Mouse (Mus musculus) neural tube, embryonic 12.5 days (tissue): ENCODE results near the gene Car9. TPM values are rescaled to one million over a fixed set of nuclear protein-coding genes. Genes with fewer than 3 reads are reported as not detected.
A peak's percentile ranks its signal among the peaks of the same experiment; 100 is the strongest.
"Not testable (repeated sequence)": the region's sequence is repeated elsewhere in the genome, so short reads cannot be mapped to it uniquely, and the experiment has no call there.

ENCODE experiments used
- ATAC-seq: fragments of 200-750 bp; cut with Nextera tagmentation; 2 replicates; pipeline ENCODE4 v1.8.0; 2017; ENCODE audit warnings: low read depth, mild to moderate bottlenecking, moderate TSS enrichment, moderate library complexity; ENCODE audit not compliant: low FRiP score
- H3K27ac ChIP-seq: fragments of 300-500 bp; sonication (generic); 2 replicates; pipeline ENCODE4 v1.5.1; 2016
- H3K27me3 ChIP-seq: fragments of 300-500 bp; sonication (generic); replicated peaks from 2 replicates; pipeline ENCODE4 v1.6.1; 2016; ENCODE audit warnings: mild to moderate bottlenecking
- H3K36me3 ChIP-seq: fragments of 300-500 bp; sonication (generic); 2 replicates; pipeline ENCODE4 v1.6.1; 2016; ENCODE audit warnings: mild to moderate bottlenecking
- H3K4me1 ChIP-seq: fragments of 300-500 bp; sonication (generic); 2 replicates; pipeline ENCODE4 v1.6.1; 2016
- H3K4me2 ChIP-seq: fragments of 300-500 bp; sonication (generic); replicated peaks from 2 replicates; pipeline ENCODE4 v1.6.1; 2016; ENCODE audit warnings: mild to moderate bottlenecking
- H3K4me3 ChIP-seq: fragments of 300-500 bp; sonication (generic); 2 replicates; pipeline ENCODE4 v1.5.1; 2016
- H3K9ac ChIP-seq: fragments of 300-500 bp; sonication (generic); 2 replicates; pipeline ENCODE4 v1.6.1; 2016; ENCODE audit warnings: mild to moderate bottlenecking
- H3K9me3 ChIP-seq: fragments of 300-500 bp; sonication (generic); 2 replicates; pipeline ENCODE4 v1.6.1; 2016; ENCODE audit warnings: mild to moderate bottlenecking
- WGBS: fragments of 180-500 bp; shearing (Covaris S2); methylation state at CpG from one replicate; pipeline ENCODE4 v1.1.7; 2016; 5-methylcytosine and 5-hydroxymethylcytosine counted together
- polyA plus RNA-seq: library from polyadenylated mRNA; unstranded; fragments of >200 nt; fragmentation: Nextera tagmentation; extraction: Ambion mirVana; gene quantifications from 2 replicates; pipeline ENCODE4 v1.2.1, GENCODE M21; 2016

The Car9 gene
- polyA plus RNA-seq, 1 experiment from 2014 or later, result 0.33 TPM

DNA sequence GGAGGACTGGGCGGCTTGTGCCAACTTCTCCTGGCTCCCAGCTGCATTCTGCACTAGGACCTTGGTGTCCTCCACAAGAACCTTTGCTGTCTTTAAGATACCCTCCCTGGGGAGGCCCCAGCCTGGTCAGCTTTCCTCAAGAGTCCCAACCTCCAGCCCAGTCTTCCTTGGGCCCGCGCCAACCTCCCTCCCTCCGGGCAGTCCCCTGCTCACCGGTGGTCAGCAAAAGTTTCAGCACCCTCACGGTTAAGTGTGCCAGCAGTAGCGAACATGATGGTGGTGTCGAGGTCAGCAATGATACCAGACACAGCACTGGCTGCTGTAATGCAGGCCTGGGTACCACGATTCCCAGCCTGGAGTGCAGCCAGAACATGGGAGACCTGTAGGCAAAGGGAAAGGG, 29.3 kb downstream of the Car9 start:
- no peaks in the 10 kb centered on the region for H3K27me3 ChIP-seq
- no peak overlapping the region for H3K27ac ChIP-seq
- ATAC-seq, result no peak
- H3K4me3 ChIP-seq, result no peak overlapping the region
- no peaks in the 10 kb centered on the region for H3K4me1 ChIP-seq
- H3K36me3 ChIP-seq, result peaks cover 94% of the 10 kb centered on the region
- WGBS, result 94% methylated on average over 9 of the region's 9 CpGs
- no peaks in the 10 kb centered on the region for H3K9me3 ChIP-seq
- H3K4me2 ChIP-seq, result no peak overlapping the region
- H3K9ac ChIP-seq, result no peak overlapping the region

GRCm38 (mm10) chr4:43542044-43542443, 35.3 kb downstream of the Car9 start:
- ATAC-seq, result no peak
- Histone ChIP-seq H3K36me3 (peaks cover 95% of the 10 kb centered on the region), H3K9me3 (no peaks in the 10 kb centered on the region), H3K27me3 (no peaks in the 10 kb centered on the region), H3K4me1 (no peaks in the 10 kb centered on the region), H3K27ac (no peak overlapping the region), H3K9ac (no peak overlapping the region), H3K4me2 (no peak overlapping the region), H3K4me3 (no peak overlapping the region)
- 77% methylated on average over 3 of the region's 3 CpGs for WGBS

DNA sequence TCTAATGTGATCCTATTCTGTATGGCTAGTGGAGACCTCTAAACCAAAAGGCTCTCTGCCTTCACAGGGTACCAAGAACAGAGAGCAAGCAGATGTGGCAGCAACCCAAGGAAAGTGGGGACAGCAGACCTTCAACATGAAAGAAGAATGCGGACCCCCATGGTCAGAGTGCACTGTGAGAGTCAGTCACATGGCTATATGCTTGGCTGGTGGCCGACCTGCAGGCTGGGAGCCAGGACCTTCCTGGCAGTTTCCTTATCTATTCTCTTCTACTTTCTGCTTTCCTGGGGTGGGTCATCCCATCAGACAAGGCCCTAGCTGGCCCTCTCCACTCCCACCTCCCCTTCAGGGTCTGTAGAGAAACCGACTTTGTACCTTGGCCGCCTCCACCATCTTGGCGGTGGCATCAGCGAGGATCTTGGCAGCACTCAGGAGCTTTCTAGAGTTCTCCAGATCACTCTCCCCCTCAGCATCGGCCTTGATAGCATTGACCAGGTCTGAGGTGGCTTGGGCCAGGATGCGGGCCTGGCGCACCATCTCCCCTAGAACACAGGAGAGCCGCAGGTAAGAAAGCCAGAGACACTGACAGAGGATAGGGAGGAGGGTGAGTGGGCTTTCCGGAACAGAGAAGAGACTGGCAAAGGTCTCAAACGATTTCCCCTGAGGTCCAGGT, 39.7 kb downstream of the Car9 start:
- no peak overlapping the region for H3K4me2 ChIP-seq
- no peak for ATAC-seq
- peaks cover 100% of the 10 kb centered on the region for H3K36me3 ChIP-seq
- H3K27me3 ChIP-seq, result no peaks in the 10 kb centered on the region
- WGBS, result 94% methylated on average over 12 of the region's 12 CpGs
- no peaks in the 10 kb centered on the region for H3K4me1 ChIP-seq
- no peak overlapping the region for H3K4me3 ChIP-seq
- H3K9ac ChIP-seq, result no peak overlapping the region
- H3K9me3 ChIP-seq, result no peaks in the 10 kb centered on the region
- H3K27ac ChIP-seq, result no peak overlapping the region

GRCm38 (mm10) chr4:43547160-43547559, 40.4 kb downstream of the Car9 start:
- Histone ChIP-seq H3K9ac (no peak overlapping the region), H3K36me3 (peaks cover 97% of the 10 kb centered on the region), H3K4me1 (no peaks in the 10 kb centered on the region), H3K4me2 (no peak overlapping the region), H3K27me3 (no peaks in the 10 kb centered on the region), H3K4me3 (no peak overlapping the region), H3K9me3 (0 out of 2 replicates have a peak, but pooled peaks cover 2% of the 10 kb centered on the region), H3K27ac (no peak overlapping the region)
- ATAC-seq, result no peak
- 94% methylated on average over 8 of the region's 8 CpGs for WGBS

GRCm38 (mm10) chr4:43549055-43549454, 42.3 kb downstream of the Car9 start:
- H3K36me3 ChIP-seq, result peaks cover 97% of the 10 kb centered on the region
- H3K9me3 ChIP-seq, result 0 out of 2 replicates have a peak, but pooled peaks cover 3% of the 10 kb centered on the region
- H3K4me3 ChIP-seq, result no peak overlapping the region
- WGBS, result 92% methylated on average over 12 of the region's 12 CpGs
- no peak for ATAC-seq
- H3K27me3 ChIP-seq, result no peaks in the 10 kb centered on the region
- H3K4me2 ChIP-seq, result no peak overlapping the region
- no peaks in the 10 kb centered on the region for H3K4me1 ChIP-seq
- no peak overlapping the region for H3K27ac ChIP-seq
- H3K9ac ChIP-seq, result no peak overlapping the region

- ATAC-seq, result not testable (repeated sequence)
- peaks cover 97% of the 10 kb centered on the region for H3K36me3 ChIP-seq
These were observed 45.1 kb downstream of the Car9 start for GRCm38 (mm10) chr4:43551854-43552253.

GRCm38 (mm10) chr4:43552437-43552836, 45.7 kb downstream of the Car9 start:
- Histone ChIP-seq H3K27me3 (no peaks in the 10 kb centered on the region), H3K4me3 (no peak overlapping the region)
- no peak for ATAC-seq

More at GRCm38 (mm10) chr4:43551854-43552253, 45.1 kb downstream of the Car9 start:
- not testable (repeated sequence) for H3K9me3 ChIP-seq, H3K27ac ChIP-seq, H3K4me3 ChIP-seq, H3K27me3 ChIP-seq, H3K4me2 ChIP-seq, H3K4me1 ChIP-seq, H3K9ac ChIP-seq
- 90% methylated on average over 6 of the region's 6 CpGs for WGBS

GRCm38 (mm10) chr4:43553891-43554290, 47.1 kb downstream of the Car9 start:
- Histone ChIP-seq H3K27me3 (no peaks in the 10 kb centered on the region), H3K9me3 (0 out of 2 replicates have a peak, but pooled peaks cover 3% of the 10 kb centered on the region), H3K36me3 (peaks cover 83% of the 10 kb centered on the region), H3K27ac (no peak overlapping the region), H3K9ac (no peak overlapping the region), H3K4me1 (peaks cover 18% of the 10 kb centered on the region), H3K4me2 (no peak overlapping the region), H3K4me3 (no peak overlapping the region)
- no peak for ATAC-seq

More at GRCm38 (mm10) chr4:43552437-43552836, 45.7 kb downstream of the Car9 start:
- peaks cover 3% of the 10 kb centered on the region; the same call in 1 of the 2 replicates for H3K4me1 ChIP-seq
- H3K27ac ChIP-seq, result no peak overlapping the region
- WGBS, result 58% methylated on average over 5 of the region's 5 CpGs
- no peak overlapping the region for H3K9ac ChIP-seq
- no peak overlapping the region for H3K4me2 ChIP-seq
- 0 out of 2 replicates have a peak, but pooled peaks cover 3% of the 10 kb centered on the region for H3K9me3 ChIP-seq
- peaks cover 97% of the 10 kb centered on the region for H3K36me3 ChIP-seq

DNA sequence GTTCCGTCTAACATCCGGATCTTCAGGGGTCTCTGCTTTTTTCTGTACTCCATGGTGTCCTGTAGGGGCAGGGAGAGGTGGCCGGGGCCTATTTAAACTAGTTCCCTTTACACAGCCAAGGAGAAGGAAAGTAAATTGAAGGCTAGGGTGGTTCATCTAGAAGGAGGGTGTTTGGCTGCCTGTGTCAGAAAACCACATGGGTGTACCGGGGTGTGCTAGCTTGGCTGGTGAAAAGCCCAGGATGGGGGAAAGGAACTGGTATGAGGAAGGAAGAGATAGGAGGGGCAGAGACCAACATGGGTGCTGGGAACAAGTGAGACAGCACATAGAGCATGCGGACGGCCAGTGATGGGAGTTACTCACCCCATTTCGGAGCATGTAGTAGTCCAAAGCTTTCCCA, 49.2 kb downstream of the Car9 start:
- H3K4me2 ChIP-seq, result no peak overlapping the region
- H3K36me3 ChIP-seq, result peaks cover 63% of the 10 kb centered on the region
- H3K9me3 ChIP-seq, result 0 out of 2 replicates have a peak, but pooled peaks cover 3% of the 10 kb centered on the region
- H3K9ac ChIP-seq, result no peak overlapping the region
- H3K4me1 ChIP-seq, result peaks cover 34% of the 10 kb centered on the region
- H3K4me3 ChIP-seq, result no peak overlapping the region
- H3K27me3 ChIP-seq, result no peaks in the 10 kb centered on the region
- H3K27ac ChIP-seq, result no peak overlapping the region
- ATAC-seq, result no peak
- 94% methylated on average over 7 of the region's 7 CpGs for WGBS

DNA sequence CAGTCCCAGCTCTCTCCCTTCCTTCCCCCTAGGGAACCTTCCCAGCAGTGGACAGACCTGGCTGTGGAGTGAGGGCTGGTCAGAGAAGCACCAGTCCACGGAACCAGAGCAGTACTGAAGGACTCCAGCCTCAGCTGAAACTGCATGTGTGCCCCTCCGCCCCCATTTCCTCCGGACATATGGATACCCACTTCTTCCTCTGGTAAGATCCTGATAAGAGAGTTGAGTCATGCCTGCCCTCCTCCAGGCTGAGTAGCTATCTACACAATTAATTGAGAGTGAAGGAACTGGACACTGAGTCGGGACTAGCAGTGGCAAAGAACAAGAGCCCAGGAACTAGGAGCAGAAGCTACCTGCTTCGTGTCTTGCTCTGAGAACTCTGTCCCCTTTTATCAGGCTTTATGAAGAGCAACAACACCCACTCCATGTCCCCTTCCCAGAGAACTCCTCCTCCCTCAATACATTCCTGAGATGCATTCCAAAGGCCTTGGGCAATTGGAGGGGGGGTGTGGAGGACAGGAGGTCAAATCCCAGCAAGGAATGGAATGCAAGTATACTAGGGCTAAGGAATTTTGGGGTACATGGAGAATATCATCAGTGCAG, 51.4 kb downstream of the Car9 start:
- Histone ChIP-seq H3K9ac (no peak overlapping the region), H3K27ac (no peak overlapping the region), H3K4me2 (peak overlapping the region; percentile 32), H3K27me3 (no peaks in the 10 kb centered on the region), H3K4me1 (peaks cover 45% of the 10 kb centered on the region), H3K36me3 (peaks cover 44% of the 10 kb centered on the region), H3K4me3 (no peak overlapping the region), H3K9me3 (no peaks in the 10 kb centered on the region)
- no peak for ATAC-seq
- 44% methylated on average over 5 of the region's 5 CpGs for WGBS

DNA sequence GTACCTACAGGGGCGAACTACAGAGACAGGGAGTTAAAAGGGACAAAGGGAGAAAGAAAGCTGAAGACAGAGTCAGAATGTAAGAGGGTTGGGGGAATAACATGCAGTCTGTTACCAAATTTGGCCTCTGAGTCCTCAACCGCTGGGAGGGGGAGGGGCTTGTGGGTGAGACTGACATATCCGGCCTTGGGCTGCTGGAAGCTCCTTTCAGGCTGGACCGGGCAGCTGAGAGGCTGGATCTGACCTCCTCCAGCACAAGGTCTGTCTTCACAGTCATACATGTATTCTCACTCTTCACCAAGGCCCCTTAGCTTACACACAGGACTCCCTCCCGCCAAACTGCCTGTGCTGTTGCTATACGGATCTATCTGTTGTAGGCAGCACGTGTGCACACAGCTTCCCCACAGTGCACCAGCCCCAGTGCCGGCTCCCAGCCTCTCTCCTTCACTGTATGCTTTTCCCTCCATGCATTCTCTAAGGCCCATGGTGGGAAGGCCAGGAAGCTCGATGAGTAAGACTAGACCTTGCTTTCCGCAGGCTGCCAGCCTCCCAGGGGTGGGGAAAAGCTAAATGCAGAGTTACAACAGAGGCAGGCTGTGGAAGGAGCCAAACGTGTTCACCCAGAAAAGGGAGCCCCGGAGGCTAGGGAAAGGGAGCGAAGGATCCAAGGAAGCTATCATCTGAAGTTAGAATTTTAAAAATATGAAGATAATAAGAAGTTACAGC, 52.0 kb downstream of the Car9 start:
- no peak overlapping the region for H3K27ac ChIP-seq
- H3K9me3 ChIP-seq, result no peaks in the 10 kb centered on the region
- no peak for ATAC-seq
- H3K27me3 ChIP-seq, result no peaks in the 10 kb centered on the region
- H3K4me2 ChIP-seq, result peak overlapping the region; percentile 32
- H3K9ac ChIP-seq, result no peak overlapping the region
- H3K4me3 ChIP-seq, result no peak overlapping the region
- peaks cover 52% of the 10 kb centered on the region for H3K4me1 ChIP-seq
- H3K36me3 ChIP-seq, result peaks cover 39% of the 10 kb centered on the region
- 22% methylated on average over 13 of the region's 13 CpGs for WGBS

DNA sequence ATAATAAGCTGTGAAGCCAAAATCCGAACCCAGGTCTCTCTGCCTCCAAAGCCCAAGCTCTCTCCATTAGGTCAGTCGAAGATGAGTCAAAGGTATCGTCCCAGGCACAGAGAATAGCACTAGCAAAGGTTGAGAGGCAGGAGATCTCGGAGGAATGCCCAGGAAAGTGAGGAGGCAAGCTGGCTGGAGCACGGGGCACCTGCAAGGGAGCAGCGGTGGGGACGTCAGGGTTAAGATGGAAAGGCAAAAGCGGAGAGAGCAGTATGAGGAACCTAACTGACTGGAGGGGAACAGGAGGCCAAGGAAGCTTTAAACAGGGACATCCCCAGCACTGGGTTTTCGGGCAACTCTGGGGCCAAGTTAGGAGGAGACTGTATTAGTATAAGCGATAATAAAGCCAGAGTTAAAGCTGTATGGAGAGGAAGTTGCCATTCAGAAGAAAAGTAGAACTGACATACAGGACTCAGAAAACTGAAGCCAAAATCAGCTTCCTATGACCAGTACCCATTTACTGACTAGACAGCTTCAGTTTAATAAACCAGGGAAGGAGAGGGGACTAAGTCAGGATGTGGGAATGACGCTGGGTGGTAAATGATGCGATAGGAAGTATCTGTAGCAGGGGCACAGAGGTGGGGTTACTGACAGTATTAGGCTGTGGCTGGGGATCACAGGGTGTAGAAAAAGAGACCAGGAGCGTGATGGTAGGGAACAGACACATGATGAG, 52.9 kb downstream of the Car9 start:
- Histone ChIP-seq H3K4me2 (peak overlapping the region; percentile 85), H3K4me1 (peaks cover 56% of the 10 kb centered on the region), H3K4me3 (no peak overlapping the region), H3K9ac (peak overlapping the region; percentile 77; the same call in 1 of the 2 replicates), H3K36me3 (peaks cover 36% of the 10 kb centered on the region), H3K27me3 (no peaks in the 10 kb centered on the region), H3K9me3 (no peaks in the 10 kb centered on the region), H3K27ac (no peak overlapping the region)
- ATAC-seq, result no peak
- 80% methylated on average over 13 of the region's 13 CpGs for WGBS
